Mouse (Mus musculus): ENCODE measurements around the gene Ufl1. TPM values are rescaled to one million over a fixed set of nuclear protein-coding genes. Genes with fewer than 3 reads are reported as not detected.

Gene Ufl1
- total RNA-seq, 2 experiments from 2014 or later: 31.7 to 32.6 TPM

Other genes with a start within 250 kb of the Ufl1 start
- gene Fhl5, start 38.9 kb downstream of the Ufl1 start, total RNA-seq (2021): under 1 TPM; 0.60 to 0.66 TPM

Measured in left cerebral cortex, postnatal 25 days (tissue).